Mouse (Mus musculus): ENCODE measurements around the gene Olfr569. TPM values are rescaled to one million over a fixed set of nuclear protein-coding genes. Genes with fewer than 3 reads are reported as not detected.

Gene Olfr569
- polyA plus RNA-seq (2012; rRNA removed; ENCODE audit: low replicate concordance): not detected in 2 replicates

GRCm38 (mm10) chr7:102890782-102891181, at the start of gene Olfr569:
TSS of gene Olfr569 (minus strand) at chr7:102890882.

GRCm38 (mm10) chr7:102924109-102924508, 33.4 kb upstream of the Olfr569 start, which contains the start of gene Olfr572:
TSS of gene Olfr572 (plus strand) at chr7:102924409.

GRCm38 (mm10) chr7:102917032-102917875, 26.6 kb upstream of the Olfr569 start, which contains the start of gene Olfr571:
TSS of gene Olfr571 (minus strand) at chr7:102917536.

GRCm38 (mm10) chr7:102876822-102877221, 13.9 kb downstream of the Olfr569 start, which contains the start of gene Olfr568:
TSS of gene Olfr568 (plus strand) at chr7:102877122.

GRCm38 (mm10) chr7:102858665-102859064, 32.0 kb downstream of the Olfr569 start, which contains the start of gene Olfr566:
TSS of gene Olfr566 (minus strand) at chr7:102858765.

Other genes with a start within 250 kb of the Olfr569 start
- gene Olfr555, start 232.1 kb downstream of the Olfr569 start, polyA plus RNA-seq (2012; rRNA removed; ENCODE audit: low replicate concordance): not detected in 2 replicates
- gene Olfr556, start 226.0 kb downstream of the Olfr569 start, polyA plus RNA-seq (2012; rRNA removed; ENCODE audit: low replicate concordance): not detected in 2 replicates
- 23.8 and 50.9 TPM in 2 replicates for gene Trim68, start 203.6 kb downstream of the Olfr569 start, polyA plus RNA-seq (2012; rRNA removed; ENCODE audit: low replicate concordance)
- gene Olfr557, start 195.0 kb downstream of the Olfr569 start, polyA plus RNA-seq (2012; rRNA removed; ENCODE audit: low replicate concordance): not detected in 2 replicates
- 2.3 and 6.1 TPM in 2 replicates for gene Olfr558, start 188.7 kb downstream of the Olfr569 start, polyA plus RNA-seq (2012; rRNA removed; ENCODE audit: low replicate concordance)
- gene Olfr33, start 171.8 kb downstream of the Olfr569 start, polyA plus RNA-seq (2012; rRNA removed; ENCODE audit: low replicate concordance): 0.33 TPM in 1 of 2 replicates, not detected in the other
- gene Olfr559, start 163.4 kb downstream of the Olfr569 start, polyA plus RNA-seq (2012; rRNA removed; ENCODE audit: low replicate concordance): not detected in 2 replicates
- gene Olfr560, start 131.5 kb downstream of the Olfr569 start, polyA plus RNA-seq (2012; rRNA removed; ENCODE audit: low replicate concordance): 0.09 TPM in 1 of 2 replicates, not detected in the other
- gene Olfr78, start 131.4 kb downstream of the Olfr569 start, polyA plus RNA-seq (2012; rRNA removed; ENCODE audit: low replicate concordance): 3.2 and 8.0 TPM in 2 replicates
- 0.11 TPM in 1 of 2 replicates, not detected in the other for gene Olfr561, start 119.7 kb downstream of the Olfr569 start, polyA plus RNA-seq (2012; rRNA removed; ENCODE audit: low replicate concordance)
- not detected in 2 replicates for gene Olfr564, start 87.4 kb downstream of the Olfr569 start, polyA plus RNA-seq (2012; rRNA removed; ENCODE audit: low replicate concordance)
- not detected in 2 replicates for gene Olfr566, start 32.1 kb downstream of the Olfr569 start, polyA plus RNA-seq (2012; rRNA removed; ENCODE audit: low replicate concordance)
- not detected in 2 replicates for gene Olfr568, start 13.8 kb downstream of the Olfr569 start, polyA plus RNA-seq (2012; rRNA removed; ENCODE audit: low replicate concordance)
- gene Olfr570, start 3.7 kb upstream of the Olfr569 start, polyA plus RNA-seq (2012; rRNA removed; ENCODE audit: low replicate concordance): not detected in 2 replicates
- gene Olfr571, start 26.7 kb upstream of the Olfr569 start, polyA plus RNA-seq (2012; rRNA removed; ENCODE audit: low replicate concordance): not detected in 2 replicates
- gene Olfr572, start 33.5 kb upstream of the Olfr569 start, polyA plus RNA-seq (2012; rRNA removed; ENCODE audit: low replicate concordance): not detected in 2 replicates
- not detected in 2 replicates for gene Olfr573-ps1, start 51.7 kb upstream of the Olfr569 start, polyA plus RNA-seq (2012; rRNA removed; ENCODE audit: low replicate concordance)
- not detected in 2 replicates for gene Olfr574, start 57.6 kb upstream of the Olfr569 start, polyA plus RNA-seq (2012; rRNA removed; ENCODE audit: low replicate concordance)
- gene Olfr575, start 67.9 kb upstream of the Olfr569 start, polyA plus RNA-seq (2012; rRNA removed; ENCODE audit: low replicate concordance): not detected in 2 replicates
- not detected in 2 replicates for gene Olfr576, start 71.8 kb upstream of the Olfr569 start, polyA plus RNA-seq (2012; rRNA removed; ENCODE audit: low replicate concordance)
- not detected in 2 replicates for gene Olfr577, start 85.1 kb upstream of the Olfr569 start, polyA plus RNA-seq (2012; rRNA removed; ENCODE audit: low replicate concordance)
- gene Olfr578, start 98.4 kb upstream of the Olfr569 start, polyA plus RNA-seq (2012; rRNA removed; ENCODE audit: low replicate concordance): not detected in 2 replicates
- not detected in 2 replicates for gene Olfr582, start 147.1 kb upstream of the Olfr569 start, polyA plus RNA-seq (2012; rRNA removed; ENCODE audit: low replicate concordance)
- not detected in 2 replicates for gene Olfr583, start 160.4 kb upstream of the Olfr569 start, polyA plus RNA-seq (2012; rRNA removed; ENCODE audit: low replicate concordance)
- not detected in 2 replicates for gene Olfr584, start 191.0 kb upstream of the Olfr569 start, polyA plus RNA-seq (2012; rRNA removed; ENCODE audit: low replicate concordance)
- not detected in 2 replicates for gene Olfr585, start 206.8 kb upstream of the Olfr569 start, polyA plus RNA-seq (2012; rRNA removed; ENCODE audit: low replicate concordance)
- not detected in 2 replicates for gene Olfr586, start 234.8 kb upstream of the Olfr569 start, polyA plus RNA-seq (2012; rRNA removed; ENCODE audit: low replicate concordance)
- gene Olfr588-ps1, start 250.0 kb upstream of the Olfr569 start, polyA plus RNA-seq (2012; rRNA removed; ENCODE audit: low replicate concordance): not detected in 2 replicates

Data from mammary gland, adult 2 months (tissue).